Mouse (Mus musculus) skeletal muscle tissue, postnatal 0 days (tissue): ENCODE results near the gene Sult2a6. TPM values are rescaled to one million over a fixed set of nuclear protein-coding genes. Genes with fewer than 3 reads are reported as not detected.

Source experiments
- polyA plus RNA-seq: library from polyadenylated mRNA; unstranded; fragments of >200 nt; fragmentation: Nextera tagmentation; extraction: Ambion mirVana; gene quantifications from 2 replicates; pipeline ENCODE4 v1.2.1, GENCODE M21; 2015

The Sult2a6 gene
- not detected in 2 replicates for polyA plus RNA-seq

GRCm38 (mm10) chr7:14254770-14255169, at the start of gene Sult2a6:
Gene Sult2a6 (minus strand): TSS chr7:14254870.

Other genes starting within 250 kb of the Sult2a6 start
- not detected in 2 replicates for gene Sult2a3, start 131.8 kb downstream of the Sult2a6 start, polyA plus RNA-seq
- gene Obox8, start 78.7 kb upstream of the Sult2a6 start, polyA plus RNA-seq = not detected in 2 replicates
- gene Sult2a8, start 191.9 kb upstream of the Sult2a6 start, polyA plus RNA-seq = not detected in 2 replicates
- gene Sult2a7, start 239.4 kb upstream of the Sult2a6 start, polyA plus RNA-seq = not detected in 2 replicates